Mouse (Mus musculus): ENCODE measurements around the gene Ipo9. TPM values are rescaled to one million over a fixed set of nuclear protein-coding genes. Genes with fewer than 3 reads are reported as not detected.
A peak's percentile ranks its signal among the peaks of the same experiment; 100 is the strongest.

Gene Ipo9
- total RNA-seq, 2 experiments from 2014 or later = 71.1 to 71.3 TPM

- DNase-seq = peak; percentile 64 to 70
- intact Hi-C loops (cut with DNase I) = no loop called here
These were observed 5.5 kb upstream of the Ipo9 start for GRCm38 (mm10) chr1:135435823-135436222.

- intact Hi-C loops (cut with DNase I) = loop anchor here (5.0 kb wide), 1 partner anchor 33 kb away; no protein-coding TSS in a partner anchor
- no peak for DNase-seq
These were observed 344 bp upstream of the Ipo9 start for GRCm38 (mm10) chr1:135430669-135431017.

- DNase-seq = no peak
- intact Hi-C loops (cut with DNase I) = loop anchor here (5.0 kb wide), 1 partner anchor 45 kb away; no protein-coding TSS in a partner anchor
These were observed 2.9 kb downstream of the Ipo9 start for GRCm38 (mm10) chr1:135427390-135427789.

- DNase-seq = no peak
- intact Hi-C loops (cut with DNase I) = loop anchor here (5.0 kb wide), 1 partner anchor 44 kb away; no protein-coding TSS in a partner anchor
These were observed 3.7 kb downstream of the Ipo9 start for GRCm38 (mm10) chr1:135426645-135427044.

GRCm38 (mm10) chr1:135422772-135423171, 7.5 kb downstream of the Ipo9 start:
- no peak for DNase-seq
- intact Hi-C loops (cut with DNase I) = no loop called here

- DNase-seq = peak; percentile 38 to 41
- intact Hi-C loops (cut with DNase I) = loop anchor here (2.0 kb wide), 1 partner anchor 15 kb away; no protein-coding TSS in a partner anchor
These were observed 16.3 kb downstream of the Ipo9 start for GRCm38 (mm10) chr1:135413996-135414395.

GRCm38 (mm10) chr1:135412130-135412529, 18.2 kb downstream of the Ipo9 start:
- intact Hi-C loops (cut with DNase I) = no loop called here
- DNase-seq = no peak

GRCm38 (mm10) chr1:135410967-135411366, 19.3 kb downstream of the Ipo9 start:
- intact Hi-C loops (cut with DNase I) = no loop called here
- DNase-seq = peak; percentile 85 to 87

- no peak for DNase-seq
- intact Hi-C loops (cut with DNase I) = no loop called here
These were observed 21.3 kb downstream of the Ipo9 start for GRCm38 (mm10) chr1:135408973-135409372.

- DNase-seq = no peak
- intact Hi-C loops (cut with DNase I) = no loop called here
These were observed 24.9 kb downstream of the Ipo9 start for GRCm38 (mm10) chr1:135405356-135405755.

GRCm38 (mm10) chr1:135401452-135402110, 28.7 kb downstream of the Ipo9 start:
- DNase-seq = no peak
- intact Hi-C loops (cut with DNase I) = no loop called here

GRCm38 (mm10) chr1:135399466-135399865, 30.8 kb downstream of the Ipo9 start:
- intact Hi-C loops (cut with DNase I) = loop anchor here (5.0 kb wide), 2 partner anchors 33 to 53 kb away; partner anchors contain the start of gene Ipo9
- DNase-seq = no peak

GRCm38 (mm10) chr1:135385161-135385560, 45.1 kb downstream of the Ipo9 start:
- no peak for DNase-seq
- intact Hi-C loops (cut with DNase I) = no loop called here

GRCm38 (mm10) chr1:135384171-135384570, 46.1 kb downstream of the Ipo9 start:
- DNase-seq = no peak
- intact Hi-C loops (cut with DNase I) = loop anchor here (5.0 kb wide), 1 partner anchor 43 kb away; no protein-coding TSS in a partner anchor

- DNase-seq = peak in 1 of 2 experiments; percentile 41
- intact Hi-C loops (cut with DNase I) = loop anchor here (5.0 kb wide), 1 partner anchor 46 kb away; no protein-coding TSS in a partner anchor
These were observed 48.7 kb downstream of the Ipo9 start for GRCm38 (mm10) chr1:135381560-135381959.

GRCm38 (mm10) chr1:135380071-135380991, 50.0 kb downstream of the Ipo9 start:
- intact Hi-C loops (cut with DNase I) = loop anchor here (5.0 kb wide), 1 partner anchor 47 kb away; no protein-coding TSS in a partner anchor
- DNase-seq = no peak

GRCm38 (mm10) chr1:135379048-135379447, 51.3 kb downstream of the Ipo9 start:
- DNase-seq = no peak
- intact Hi-C loops (cut with DNase I) = loop anchor here (10.0 kb wide), 1 partner anchor 414 kb away; the partner anchor contains the start of gene Ube2t

GRCm38 (mm10) chr1:135378576-135378975, 51.7 kb downstream of the Ipo9 start:
- intact Hi-C loops (cut with DNase I) = loop anchor here (10.0 kb wide), 1 partner anchor 414 kb away; the partner anchor contains the start of gene Ube2t
- DNase-seq = peak; percentile 64 to 78

GRCm38 (mm10) chr1:135374868-135375581, 55.3 kb downstream of the Ipo9 start, which contains the start of gene Shisa4:
TSS of gene Shisa4 (minus strand) at chr1:135375237.
- intact Hi-C loops (cut with DNase I) = loop anchor here (10.0 kb wide), 1 partner anchor 410 kb away; the partner anchor contains the start of gene Ube2t

More at GRCm38 (mm10) chr1:135374868-135375581, 55.3 kb downstream of the Ipo9 start, which contains the start of gene Shisa4:
- peak; percentile 70 to 81 for DNase-seq
